Mouse (Mus musculus) E14TG2a.4 (cell line): ENCODE measurements around the gene H2-K1.

ENCODE experiments used
- CTCF ChIP-seq: conservative IDR thresholded peaks from 2 replicates; pipeline ENCODE4 v1.5.1; 2014; ENCODE audit warnings: low read length
- POU5F1 ChIP-seq: IDR thresholded peaks from 2 replicates; pipeline ENCODE4 v1.6.1; 2014; ENCODE audit warnings: low read length, borderline replicate concordance

DNA sequence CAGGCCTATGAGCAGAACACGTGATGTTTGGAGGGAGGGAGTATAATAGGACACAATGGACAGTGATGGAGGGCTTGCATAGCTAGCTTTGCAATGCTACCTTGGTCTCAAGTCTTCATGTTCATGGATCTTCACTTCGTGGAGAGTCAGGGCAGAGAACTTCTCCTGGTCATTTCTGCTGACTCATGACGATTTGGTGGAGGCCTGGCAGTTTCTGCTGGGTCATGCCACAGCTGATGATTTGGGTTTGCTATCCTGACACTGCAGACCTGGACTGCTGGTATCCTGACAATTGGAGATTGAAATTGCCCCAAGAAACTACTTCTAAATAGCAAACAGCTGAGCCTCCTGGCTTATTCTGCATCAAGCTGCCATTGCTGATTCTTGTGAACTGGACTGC, 26.6 kb downstream of the H2-K1 start:
- no peak for TF ChIP-seq CTCF
- TF ChIP-seq POU5F1 = no peak
